Comparison of ENCODE assay signal across 34 mouse cellular contexts in the genomic region with DNA sequence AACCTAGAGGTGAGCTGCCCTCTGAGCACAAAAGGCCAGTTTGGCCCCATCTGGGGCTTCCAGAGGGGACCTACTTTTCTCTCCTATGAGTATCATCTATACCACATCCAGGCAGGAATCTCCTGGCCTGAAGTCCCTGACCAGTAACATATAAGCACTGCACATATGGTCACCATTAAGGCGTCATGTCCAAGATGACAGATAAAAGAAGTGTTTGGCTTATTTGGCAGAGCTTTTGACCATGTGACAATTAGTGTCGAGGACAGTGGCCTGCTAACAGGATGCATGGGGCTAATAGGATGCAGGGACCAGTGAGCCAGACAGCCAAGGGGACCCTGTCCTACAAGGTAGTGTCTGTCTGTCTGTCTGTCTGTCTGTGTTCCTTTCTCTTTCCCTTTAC. TPM values are rescaled to one million over a fixed set of nuclear protein-coding genes. Genes with fewer than 3 reads are reported as not detected.
DNase-seq lines count a peak whose midpoint lies in the region; ATAC-seq lines count a peak whose summit lies in the region.
"Had no signal": no experiment of that assay in that cellular context is flagged by ENCODE, and none has a peak within 500 bp of the region (broad histone marks: within the 10 kb centered on the region; RNA-seq: fewer than 3 reads in every experiment).

No protein-coding gene starts in this region.

- ATAC-seq in embryonic facial prominence, embryonic 14.5 days (ENCODE audit: low read depth): no peak
- ATAC-seq in limb, embryonic 13.5 days (ENCODE audit: low FRiP score, low read depth): no peak
- ATAC-seq: forebrain, embryonic 13.5 days; intestine, embryonic 15.5 days; midbrain, embryonic 16.5 days; Patski had no signal

- no peaks in the 10 kb centered on the region for H3K36me3 ChIP-seq in embryonic facial prominence, embryonic 10.5 days (replicated peaks)
- H3K36me3 ChIP-seq in embryonic facial prominence, embryonic 14.5 days (ENCODE audit: control insufficient read depth, insufficient read depth, low read length): no peaks in the 10 kb centered on the region
- peaks cover 4% of the 10 kb centered on the region; the same call in 1 of the 2 replicates for H3K36me3 ChIP-seq in limb, embryonic 13.5 days
- H3K36me3 ChIP-seq: G1E; intestine, embryonic 15.5 days; liver, embryonic 13.5 days had no signal

- DNase-seq in embryo, embryonic 10.5 days (ENCODE audit: low spot score): peak; percentile 34
- no peak for DNase-seq in embryo, embryonic 11 days
- no peak for DNase-seq in embryonic facial prominence, embryonic 10.5 days (ENCODE audit: low spot score)
- no peak for DNase-seq in embryonic facial prominence, embryonic 14.5 days (ENCODE audit: low spot score)
- no peak for DNase-seq in cerebellum, postnatal 14 days
- DNase-seq in Muller cell, postnatal 12 days (ENCODE audit: inconsistent ontology term): no peak
- DNase-seq: adrenal gland, postnatal 14 days; cerebellum, adult 11 months; cerebellum, adult 9-10 months; gastrocnemius, postnatal 14 days; heart, postnatal 14 days; kidney, adult 2 months; kidney, postnatal 36 days; layer of hippocampus, postnatal 36 days; liver, embryonic 13.5 days; lung, adult 18-20 months; lung, postnatal 10 days; right cerebral cortex, adult 18-20 months; spleen, adult 18-20 months; thymus, postnatal 14 days had no signal

- H3K9me3 ChIP-seq in embryonic facial prominence, embryonic 10.5 days: no peaks in the 10 kb centered on the region
- no peaks in the 10 kb centered on the region for H3K9me3 ChIP-seq in embryonic facial prominence, embryonic 14.5 days (ENCODE audit: control insufficient read depth, low read length)
- H3K9me3 ChIP-seq in limb, embryonic 13.5 days: no peaks in the 10 kb centered on the region
- H3K9me3 ChIP-seq: forebrain, embryonic 13.5 days; intestine, embryonic 15.5 days; liver, embryonic 13.5 days had no signal

- H3K4me1 ChIP-seq in embryonic facial prominence, embryonic 10.5 days: peaks cover 69% of the 10 kb centered on the region
- H3K4me1 ChIP-seq in embryonic facial prominence, embryonic 14.5 days (ENCODE audit: control insufficient read depth, insufficient read depth, low read length): peaks cover 42% of the 10 kb centered on the region
- peaks cover 71% of the 10 kb centered on the region for H3K4me1 ChIP-seq in limb, embryonic 13.5 days

- no peak overlapping the region for H3K9ac ChIP-seq in embryonic facial prominence, embryonic 14.5 days (ENCODE audit: low read depth, low read length)
- no peak overlapping the region for H3K9ac ChIP-seq in limb, embryonic 13.5 days
- H3K9ac ChIP-seq: forebrain, embryonic 13.5 days; intestine, embryonic 15.5 days; liver, embryonic 13.5 days had no signal

- 0 out of 2 replicates have a peak overlapping the region, but pooled peaks have one; percentile 11 for H3K4me3 ChIP-seq in embryonic facial prominence, embryonic 10.5 days
- H3K4me3 ChIP-seq in embryonic facial prominence, embryonic 14.5 days (ENCODE audit: low read depth, low read length): no peak overlapping the region
- H3K4me3 ChIP-seq in limb, embryonic 13.5 days: no peak overlapping the region
- H3K4me3 ChIP-seq: erythroblast, embryonic 14.5 days; forebrain, embryonic 13.5 days; intestine, embryonic 15.5 days; layer of hippocampus, adult 2 months; liver, embryonic 13.5 days had no signal

- H3K27ac ChIP-seq in embryonic facial prominence, embryonic 10.5 days (replicated peaks): peak overlapping the region; percentile 83
- H3K27ac ChIP-seq in embryonic facial prominence, embryonic 14.5 days (replicated peaks; ENCODE audit: low read depth, low read length): peak overlapping the region; percentile 68; the same call in 1 of the 2 replicates
- H3K27ac ChIP-seq in limb, embryonic 13.5 days: 0 out of 2 replicates have a peak overlapping the region, but pooled peaks have one; percentile 67
- H3K27ac ChIP-seq: forebrain, embryonic 13.5 days; hindbrain, postnatal 0 days; intestine, embryonic 15.5 days; layer of hippocampus, adult 2 months; liver, embryonic 13.5 days had no signal

- H3K4me2 ChIP-seq in embryonic facial prominence, embryonic 14.5 days (ENCODE audit: low read depth, low read length): no peak overlapping the region
- H3K4me2 ChIP-seq in limb, embryonic 13.5 days (replicated peaks): no peak overlapping the region
- H3K4me2 ChIP-seq: forebrain, embryonic 13.5 days; intestine, embryonic 15.5 days; liver, embryonic 13.5 days had no signal

- peaks cover 10% of the 10 kb centered on the region; the same call in 1 of the 2 replicates for H3K27me3 ChIP-seq in embryonic facial prominence, embryonic 10.5 days (replicated peaks; ENCODE audit: low read depth, poor library complexity, severe bottlenecking)
- H3K27me3 ChIP-seq in embryonic facial prominence, embryonic 14.5 days (replicated peaks; ENCODE audit: control insufficient read depth, insufficient read depth, low read length): no peaks in the 10 kb centered on the region
- H3K27me3 ChIP-seq in limb, embryonic 13.5 days: no peaks in the 10 kb centered on the region
- H3K27me3 ChIP-seq: forebrain, embryonic 13.5 days; intestine, embryonic 15.5 days; liver, embryonic 13.5 days had no signal

- 34% methylated on average over 2 of the region's 2 CpGs for WGBS in embryonic facial prominence, embryonic 10.5 days
- WGBS in embryonic facial prominence, embryonic 14.5 days: 51% methylated on average over 2 of the region's 2 CpGs
- 29% methylated on average over 2 of the region's 2 CpGs for WGBS in limb, embryonic 13.5 days

RNA-seq across cellular contexts. Expression of a gene that starts 50.0 kb away (rescaled TPM):
- polyA plus RNA-seq in embryonic facial prominence, embryonic 10.5 days (2016; fragmentation: Nextera tagmentation; extraction: Ambion mirVana): not detected in 2 replicates
- 0.33 TPM in 1 of 2 replicates, not detected in the other for polyA plus RNA-seq in embryonic facial prominence, embryonic 14.5 days (2014; fragmentation: Nextera tagmentation; extraction: Ambion mirVana)
- polyA plus RNA-seq in limb, embryonic 13.5 days (2015; fragmentation: Nextera tagmentation; extraction: Ambion mirVana): not detected in 2 replicates
- polyA plus RNA-seq: erythroblast, embryonic 14.5 days; G1E; heart, embryonic 14.5 days; hindbrain, embryonic 11.5 days; hindbrain, postnatal 0 days; intestine, embryonic 15.5 days; kidney, adult 2 months; limb, embryonic 14.5 days; liver, embryonic 13.5 days; midbrain, embryonic 16.5 days; Patski; stomach, embryonic 16.5 days; urinary bladder, adult 2 months had no signal
